Mouse (Mus musculus) intestine, postnatal 0 days (tissue): ENCODE results near the gene Thrb. TPM values are rescaled to one million over a fixed set of nuclear protein-coding genes. Genes with fewer than 3 reads are reported as not detected.

ENCODE experiments used
- ATAC-seq: fragments of 200-750 bp; cut with Nextera tagmentation; 2 replicates; pipeline ENCODE4 v1.8.0; 2017; ENCODE audit warnings: mild to moderate bottlenecking, moderate TSS enrichment, moderate library complexity
- H3K27ac ChIP-seq: fragments of 300-500 bp; sonication (generic); 2 replicates; pipeline ENCODE4 v1.5.1; 2014; ENCODE audit warnings: mild to moderate bottlenecking, low read depth, low read length, moderate library complexity
- H3K27me3 ChIP-seq: fragments of 300-500 bp; sonication (generic); replicated peaks from 2 replicates; pipeline ENCODE4 v1.6.1; 2014; ENCODE audit warnings: low read length, mixed read lengths; ENCODE audit not compliant: control insufficient read depth, insufficient read depth
- H3K36me3 ChIP-seq: fragments of 300-500 bp; sonication (generic); 2 replicates; pipeline ENCODE4 v1.6.1; 2014; ENCODE audit warnings: mild to moderate bottlenecking, moderate library complexity; ENCODE audit not compliant: control insufficient read depth, insufficient read depth
- H3K4me1 ChIP-seq: fragments of 300-500 bp; sonication (generic); replicated peaks from 2 replicates; pipeline ENCODE4 v1.6.1; 2014; ENCODE audit warnings: antibody characterized with exemption, low read length, mixed read lengths; ENCODE audit not compliant: control insufficient read depth, insufficient read depth
- H3K4me2 ChIP-seq: fragments of 300-500 bp; sonication (generic); replicated peaks from 2 replicates; pipeline ENCODE4 v1.6.1; 2014; ENCODE audit warnings: low read depth, mild to moderate bottlenecking, moderate library complexity
- H3K4me3 ChIP-seq: fragments of 300-500 bp; sonication (generic); 2 replicates; pipeline ENCODE4 v1.5.1; 2014; ENCODE audit warnings: low read depth, low read length
- H3K9ac ChIP-seq: fragments of 300-500 bp; sonication (generic); 2 replicates; pipeline ENCODE4 v1.6.1; 2014; ENCODE audit warnings: mild to moderate bottlenecking, low read depth, low read length
- H3K9me3 ChIP-seq: fragments of 300-500 bp; sonication (generic); 2 replicates; pipeline ENCODE4 v1.6.1; 2016; ENCODE audit warnings: mixed run types; ENCODE audit not compliant: control insufficient read depth
- CTCF ChIP-seq: sonication (generic); IDR thresholded peaks from 2 replicates; pipeline ENCODE4 v1.5.1; 2016; ENCODE audit warnings: low read depth, mild to moderate bottlenecking, control low read depth, antibody characterized with exemption, moderate library complexity
- WGBS: fragments of 180-500 bp; shearing (Covaris S2); extraction: QIAGEN DNeasy Blood & Tissue Kit; methylation state at CpG from one replicate; pipeline ENCODE4 v1.1.7; 2014; 5-methylcytosine and 5-hydroxymethylcytosine counted together
- polyA plus RNA-seq: library from polyadenylated mRNA; unstranded; fragments of >200 nt; fragmentation: Nextera tagmentation; extraction: Ambion mirVana; gene quantifications from 2 replicates; pipeline ENCODE4 v1.2.1, GENCODE M21; 2015

Thrb gene
- polyA plus RNA-seq, 1 experiment from 2014 or later: 5.8 TPM

GRCm38 (mm10) chr14:17954038-17954437, 294.0 kb downstream of the Thrb start:
- Histone ChIP-seq H3K4me2 (no peak overlapping the region), H3K9ac (no peak overlapping the region)

GRCm38 (mm10) chr14:17959901-17960300, 299.8 kb downstream of the Thrb start:
- H3K27me3 ChIP-seq: no peaks in the 10 kb centered on the region
- 51% methylated on average over 2 of the region's 2 CpGs for WGBS

More at GRCm38 (mm10) chr14:17954038-17954437, 294.0 kb downstream of the Thrb start:
- WGBS: 77% methylated on average over 2 of the region's 2 CpGs
- Histone ChIP-seq H3K27me3 (no peaks in the 10 kb centered on the region), H3K36me3 (no peaks in the 10 kb centered on the region), H3K27ac (no peak overlapping the region), H3K9me3 (no peaks in the 10 kb centered on the region), H3K4me1 (no peaks in the 10 kb centered on the region), H3K4me3 (no peak overlapping the region)
- no peak for TF ChIP-seq CTCF
- ATAC-seq: no peak

GRCm38 (mm10) chr14:17967117-17967726, 307.2 kb downstream of the Thrb start:
- no peaks in the 10 kb centered on the region for H3K4me1 ChIP-seq
- 38% methylated on average over 5 of the region's 5 CpGs for WGBS
- H3K9me3 ChIP-seq: no peaks in the 10 kb centered on the region
- H3K36me3 ChIP-seq: no peaks in the 10 kb centered on the region
- no peak overlapping the region for H3K4me3 ChIP-seq
- no peak overlapping the region for H3K4me2 ChIP-seq
- peak; percentile 85 for TF ChIP-seq CTCF
- no peak; the same call in 1 of the 2 replicates for ATAC-seq
- H3K27ac ChIP-seq: no peak overlapping the region
- no peak overlapping the region for H3K9ac ChIP-seq
- no peaks in the 10 kb centered on the region for H3K27me3 ChIP-seq

More at GRCm38 (mm10) chr14:17959901-17960300, 299.8 kb downstream of the Thrb start:
- no peak for ATAC-seq
- no peak for TF ChIP-seq CTCF
- H3K9ac ChIP-seq: no peak overlapping the region
- no peak overlapping the region for H3K4me2 ChIP-seq
- no peak overlapping the region for H3K27ac ChIP-seq
- H3K9me3 ChIP-seq: no peaks in the 10 kb centered on the region
- no peaks in the 10 kb centered on the region for H3K36me3 ChIP-seq
- H3K4me3 ChIP-seq: no peak overlapping the region
- no peaks in the 10 kb centered on the region; the same call in 1 of the 2 replicates for H3K4me1 ChIP-seq

GRCm38 (mm10) chr14:17972132-17972531, 312.1 kb downstream of the Thrb start:
- H3K27me3 ChIP-seq: no peaks in the 10 kb centered on the region
- no peak overlapping the region for H3K4me2 ChIP-seq
- no peak overlapping the region for H3K9ac ChIP-seq
- H3K36me3 ChIP-seq: no peaks in the 10 kb centered on the region
- no peak overlapping the region for H3K27ac ChIP-seq
- no peak for TF ChIP-seq CTCF
- 75% methylated on average over 4 of the region's 4 CpGs for WGBS
- no peaks in the 10 kb centered on the region for H3K9me3 ChIP-seq
- H3K4me1 ChIP-seq: no peaks in the 10 kb centered on the region
- no peak for ATAC-seq
- H3K4me3 ChIP-seq: no peak overlapping the region

- ATAC-seq: no peak
- WGBS: 85% methylated on average over 6 of the region's 6 CpGs
- Histone ChIP-seq H3K27ac (no peak overlapping the region), H3K4me1 (no peaks in the 10 kb centered on the region), H3K4me2 (no peak overlapping the region), H3K4me3 (no peak overlapping the region), H3K36me3 (no peaks in the 10 kb centered on the region), H3K27me3 (no peaks in the 10 kb centered on the region), H3K9me3 (no peaks in the 10 kb centered on the region), H3K9ac (no peak overlapping the region)
- no peak for TF ChIP-seq CTCF
Observed at GRCm38 (mm10) chr14:17972665-17973064, 312.6 kb downstream of the Thrb start.

- Histone ChIP-seq H3K27me3 (no peaks in the 10 kb centered on the region), H3K36me3 (no peaks in the 10 kb centered on the region), H3K9ac (no peak overlapping the region), H3K27ac (no peak overlapping the region), H3K4me3 (no peak overlapping the region), H3K4me1 (no peaks in the 10 kb centered on the region), H3K4me2 (no peak overlapping the region), H3K9me3 (no peaks in the 10 kb centered on the region)
- 63% methylated on average over 1 of the region's 1 CpGs for WGBS
- ATAC-seq: no peak
- TF ChIP-seq CTCF: no peak
Observed at GRCm38 (mm10) chr14:17975786-17976185, 315.7 kb downstream of the Thrb start.
